Mouse (Mus musculus) liver, embryonic 14.5 days (tissue): ENCODE data around the gene Timm50.

Experiments used
- CTCF ChIP-seq: IDR thresholded peaks from 2 replicates; pipeline ENCODE4 v1.5.1; 2016; ENCODE audit warnings: antibody characterized with exemption, low read depth, control low read depth
- EP300 ChIP-seq: IDR thresholded peaks from 2 replicates; pipeline ENCODE4 v1.6.1; 2016; ENCODE audit warnings: antibody characterized with exemption, low read depth

- TF ChIP-seq CTCF (no peak), EP300 (no peak)
These were observed 23.6 kb upstream of the Timm50 start for GRCm38 (mm10) chr7:28335471-28335870.
